Mouse (Mus musculus) thymus, adult 2 months (tissue): ENCODE results near the gene Pptc7. TPM values are rescaled to one million over a fixed set of nuclear protein-coding genes. Genes with fewer than 3 reads are reported as not detected.

Experiments
- DNase-seq: peaks from one replicate; pipeline ENCODE4 v3.0.0; 2021
- H3K27ac ChIP-seq: fragments of 200-500 bp; 2 replicates; pipeline ENCODE4 v1.5.1; 2012; ENCODE audit warnings: low read length, control low read depth; ENCODE audit not compliant: control insufficient read depth, insufficient read depth
- H3K27me3 ChIP-seq: fragments of 200-500 bp; 2 replicates; pipeline ENCODE4 v1.6.1; 2012; ENCODE audit warnings: mild to moderate bottlenecking, low read length, moderate library complexity, mixed read lengths; ENCODE audit not compliant: control insufficient read depth, insufficient read depth
- H3K36me3 ChIP-seq: fragments of 200-500 bp; 2 replicates; pipeline ENCODE4 v1.6.1; 2012; ENCODE audit warnings: mild to moderate bottlenecking, low read length, moderate library complexity; ENCODE audit not compliant: control insufficient read depth, insufficient read depth
- H3K4me1 ChIP-seq: fragments of 200-500 bp; replicated peaks from 2 replicates; pipeline ENCODE4 v1.6.1; 2012; ENCODE audit warnings: low read length; ENCODE audit not compliant: control insufficient read depth, insufficient read depth
- H3K4me3 ChIP-seq: fragments of 200-500 bp; 2 replicates; pipeline ENCODE4 v1.5.1; 2012; ENCODE audit warnings: mild to moderate bottlenecking, low read length, control low read depth, moderate library complexity; ENCODE audit not compliant: control insufficient read depth, insufficient read depth
- CTCF ChIP-seq: fragments of 200-500 bp; IDR thresholded peaks from 2 replicates; pipeline ENCODE4 v1.5.1; 2012; ENCODE audit warnings: mild to moderate bottlenecking, control low read depth, low read length, moderate library complexity, borderline replicate concordance; ENCODE audit not compliant: control insufficient read depth, poor library complexity, insufficient read depth; ENCODE audit errors: extremely low read depth
- POLR2A ChIP-seq: fragments of 200-500 bp; IDR thresholded peaks from 2 replicates; pipeline ENCODE4 v1.6.1; 2012; ENCODE audit warnings: mild to moderate bottlenecking, low read length, control low read depth, moderate library complexity; ENCODE audit not compliant: control insufficient read depth, poor library complexity, insufficient read depth; ENCODE audit errors: extremely low read depth
- WGBS: fragments of 180-500 bp; shearing (Covaris S2); methylation state at CpG from one replicate; pipeline ENCODE4 v1.1.7; 2018; 5-methylcytosine and 5-hydroxymethylcytosine counted together
- polyA plus RNA-seq: library from polyadenylated mRNA; depleted of rRNA; stranded (reverse); fragments of >200 nt; gene quantifications from 2 replicates; pipeline ENCODE4 v1.2.3, GENCODE M21; 2012

Gene Pptc7
- polyA plus RNA-seq, 1 experiment = 78.8 TPM

- Histone ChIP-seq H3K36me3 (no peaks in the 10 kb centered on the region; the same call in 1 of the 2 replicates), H3K4me3 (no peak overlapping the region), H3K27ac (peak overlapping the region; percentile 72), H3K4me1 (peaks cover 52% of the 10 kb centered on the region), H3K27me3 (no peaks in the 10 kb centered on the region)
- DNase-seq = no peak
- TF ChIP-seq CTCF (no peak), POLR2A (no peak)
- WGBS = 42% methylated on average over 3 of the region's 3 CpGs
Observed at GRCm38 (mm10) chr5:122294219-122294735, 10.1 kb downstream of the Pptc7 start.

- Histone ChIP-seq H3K4me1 (peaks cover 58% of the 10 kb centered on the region), H3K36me3 (no peaks in the 10 kb centered on the region), H3K27ac (peak overlapping the region; percentile 71), H3K27me3 (no peaks in the 10 kb centered on the region), H3K4me3 (no peak overlapping the region)
- WGBS = 67% methylated on average over 14 of the region's 14 CpGs
- peak; percentile 34 for DNase-seq
- 0 out of 2 replicates have a peak, but pooled peaks have one; percentile 11 for TF ChIP-seq POLR2A
- TF ChIP-seq CTCF = no peak
Observed at GRCm38 (mm10) chr5:122295113-122295935, 11.2 kb downstream of the Pptc7 start.

DNA sequence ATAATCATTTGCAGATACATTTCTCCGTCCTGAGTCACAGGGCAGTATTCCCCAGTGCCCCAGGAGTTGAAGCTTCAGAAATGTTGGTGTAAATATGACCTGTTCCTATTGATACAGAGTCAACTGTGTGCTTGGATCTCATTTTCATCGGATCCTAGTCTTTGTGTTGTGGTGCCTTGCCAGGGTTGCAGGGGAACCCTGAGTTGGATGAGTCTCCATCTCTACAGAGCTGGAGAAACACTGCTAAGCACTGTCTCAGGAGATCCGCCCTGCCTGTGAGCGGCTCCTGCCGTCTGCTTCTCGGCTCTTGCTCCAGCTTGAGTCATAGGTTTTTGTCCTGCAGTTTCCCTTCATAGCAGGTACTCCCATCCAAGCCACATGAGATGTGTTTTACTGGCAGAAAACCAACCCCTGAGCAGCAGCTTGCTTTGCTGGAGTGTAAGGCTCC, 15.9 kb downstream of the Pptc7 start:
- DNase-seq = no peak
- Histone ChIP-seq H3K36me3 (no peaks in the 10 kb centered on the region), H3K27ac (no peak overlapping the region), H3K4me3 (no peak overlapping the region), H3K27me3 (no peaks in the 10 kb centered on the region), H3K4me1 (peaks cover 38% of the 10 kb centered on the region)
- TF ChIP-seq POLR2A (no peak), CTCF (no peak)
- 92% methylated on average over 6 of the region's 6 CpGs for WGBS

GRCm38 (mm10) chr5:122302810-122303745, 18.9 kb downstream of the Pptc7 start:
- no peak for DNase-seq

GRCm38 (mm10) chr5:122303937-122304336, 19.8 kb downstream of the Pptc7 start:
- no peak overlapping the region for H3K4me3 ChIP-seq
- no peaks in the 10 kb centered on the region for H3K27me3 ChIP-seq
- peaks cover 36% of the 10 kb centered on the region for H3K4me1 ChIP-seq
- no peak for TF ChIP-seq CTCF
- TF ChIP-seq POLR2A = no peak
- WGBS = 93% methylated on average over 7 of the region's 7 CpGs
- H3K27ac ChIP-seq = peak overlapping the region; percentile 30; the same call in 1 of the 2 replicates
- H3K36me3 ChIP-seq = peaks cover 10% of the 10 kb centered on the region
- no peak for DNase-seq

More at GRCm38 (mm10) chr5:122302810-122303745, 18.9 kb downstream of the Pptc7 start:
- TF ChIP-seq CTCF (no peak), POLR2A (no peak)
- peaks cover 1% of the 10 kb centered on the region for H3K36me3 ChIP-seq
- H3K27me3 ChIP-seq = no peaks in the 10 kb centered on the region
- H3K27ac ChIP-seq = no peak overlapping the region
- no peak overlapping the region for H3K4me3 ChIP-seq
- peaks cover 36% of the 10 kb centered on the region for H3K4me1 ChIP-seq
- WGBS = 84% methylated on average over 17 of the region's 17 CpGs

DNA sequence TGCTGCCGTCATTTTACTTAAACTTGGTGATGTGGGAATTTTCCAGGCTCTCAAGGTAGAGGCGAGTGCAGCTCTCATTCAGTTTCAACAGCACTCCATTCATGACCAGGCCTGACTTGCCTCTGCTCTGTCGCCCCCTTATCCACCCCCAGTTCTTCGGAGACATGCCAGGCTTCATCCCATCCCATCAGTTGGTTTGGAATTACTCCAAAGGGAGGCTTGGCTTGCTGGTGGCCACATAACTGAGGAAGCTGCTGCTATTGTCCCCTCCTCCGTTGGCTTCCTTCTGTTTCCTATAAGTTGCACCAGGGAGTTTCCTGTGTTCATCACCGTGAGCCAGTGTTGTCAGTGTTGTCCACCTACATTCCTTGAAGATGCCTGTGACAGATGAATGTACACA, 20.4 kb downstream of the Pptc7 start:
- H3K4me1 ChIP-seq = peaks cover 38% of the 10 kb centered on the region
- no peak overlapping the region for H3K4me3 ChIP-seq
- peaks cover 10% of the 10 kb centered on the region for H3K36me3 ChIP-seq
- no peaks in the 10 kb centered on the region for H3K27me3 ChIP-seq
- TF ChIP-seq POLR2A = no peak
- no peak for TF ChIP-seq CTCF
- no peak for DNase-seq
- peak overlapping the region; percentile 30; the same call in 1 of the 2 replicates for H3K27ac ChIP-seq
- 86% methylated on average over 6 of the region's 6 CpGs for WGBS
